Mouse (Mus musculus): ENCODE results near the gene Ppp1r14a.

The Ppp1r14a gene

DNA sequence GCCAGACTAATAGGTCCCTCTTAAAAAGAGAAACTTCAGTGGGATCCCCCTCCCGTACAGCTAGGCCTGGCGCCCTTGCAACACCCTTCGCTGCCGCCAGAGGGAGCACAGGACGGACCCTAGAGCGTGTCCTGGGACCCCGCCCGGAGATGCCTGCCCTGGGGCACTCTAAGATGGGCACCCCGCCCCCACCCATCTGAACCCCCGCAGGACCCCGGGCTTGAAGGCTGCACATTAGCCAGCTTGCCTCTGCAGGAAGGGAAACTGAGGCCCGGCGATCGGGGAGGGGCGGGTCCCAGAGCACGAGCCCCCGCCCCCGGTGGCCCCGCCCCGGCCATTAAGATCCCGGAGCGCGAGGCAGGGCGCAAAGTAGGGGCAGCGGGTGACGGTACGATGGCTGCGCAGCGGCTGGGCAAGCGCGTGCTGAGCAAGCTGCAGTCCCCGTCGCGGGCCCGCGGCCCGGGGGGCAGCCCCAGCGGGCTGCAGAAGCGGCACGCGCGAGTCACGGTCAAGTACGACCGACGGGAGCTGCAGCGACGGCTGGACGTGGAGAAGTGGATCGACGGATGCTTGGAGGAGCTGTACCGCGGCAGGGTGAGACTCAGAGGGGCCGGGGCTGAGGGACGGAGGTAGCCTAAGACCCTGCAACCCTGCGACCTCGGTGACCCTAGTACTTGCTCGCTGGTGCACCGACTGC, at the start of gene Ppp1r14a:
Gene Ppp1r14a, plus strand, starts transcription at position 367 of the 697 bp plus-strand sequence.
- DNase-seq (ENCODE audit: low read depth, low spot score) = no peak

DNA sequence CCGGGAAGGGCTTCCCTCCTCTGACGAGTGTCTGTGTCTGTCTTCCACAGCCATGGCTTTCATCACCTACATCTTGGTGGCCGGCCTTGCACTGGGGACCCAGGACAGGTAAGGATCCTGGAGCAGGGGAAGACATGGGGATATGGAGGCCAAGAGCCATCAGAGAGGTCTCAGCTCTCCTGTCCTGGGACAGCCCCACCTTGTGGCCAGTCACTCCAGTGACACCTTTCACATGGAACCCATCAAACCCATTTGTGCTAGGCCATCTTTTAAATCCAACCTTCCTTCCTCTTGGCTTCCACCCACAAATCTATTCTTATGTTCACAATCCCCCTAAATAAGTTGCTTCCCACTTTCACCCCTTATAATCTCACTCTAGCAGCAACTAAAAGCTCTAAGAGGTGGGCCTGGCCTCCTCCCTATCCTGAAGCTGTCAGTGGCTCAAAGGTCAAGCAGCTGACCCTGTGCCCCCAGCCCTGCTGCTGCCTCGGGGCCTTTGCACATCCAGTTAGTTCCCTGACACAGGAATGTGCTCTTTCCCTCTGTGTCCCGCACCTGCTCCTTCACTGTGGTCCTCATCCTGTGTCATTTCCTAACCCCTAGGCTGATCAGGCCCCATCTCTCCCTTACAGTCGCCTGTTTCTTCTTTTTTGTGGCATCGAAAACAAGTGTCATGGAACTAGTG, 44.2 kb upstream of the Ppp1r14a start:
- no peak for DNase-seq (ENCODE audit: low read depth, low spot score)

DNA sequence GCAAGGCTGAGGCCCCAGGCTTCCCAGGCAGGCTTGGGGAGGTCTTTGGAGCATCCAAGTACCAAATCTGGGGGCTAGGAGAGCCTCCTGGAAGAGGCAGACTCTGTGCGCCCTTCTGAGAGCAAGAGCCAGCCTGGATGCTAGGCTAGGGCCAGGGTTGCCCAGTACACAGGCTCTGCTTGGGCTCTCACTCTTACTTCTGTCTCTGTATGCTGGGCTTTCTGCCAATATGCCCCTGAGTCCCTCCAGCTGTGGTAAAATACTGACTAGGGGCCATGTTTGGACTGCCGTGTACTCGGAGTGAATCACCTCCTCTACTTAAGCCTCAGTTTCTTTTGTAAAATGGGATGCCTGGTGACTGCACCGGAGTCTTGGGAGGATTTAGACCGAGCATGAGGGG, 43.1 kb upstream of the Ppp1r14a start:
- DNase-seq (ENCODE audit: low read depth, low spot score) = no peak

DNA sequence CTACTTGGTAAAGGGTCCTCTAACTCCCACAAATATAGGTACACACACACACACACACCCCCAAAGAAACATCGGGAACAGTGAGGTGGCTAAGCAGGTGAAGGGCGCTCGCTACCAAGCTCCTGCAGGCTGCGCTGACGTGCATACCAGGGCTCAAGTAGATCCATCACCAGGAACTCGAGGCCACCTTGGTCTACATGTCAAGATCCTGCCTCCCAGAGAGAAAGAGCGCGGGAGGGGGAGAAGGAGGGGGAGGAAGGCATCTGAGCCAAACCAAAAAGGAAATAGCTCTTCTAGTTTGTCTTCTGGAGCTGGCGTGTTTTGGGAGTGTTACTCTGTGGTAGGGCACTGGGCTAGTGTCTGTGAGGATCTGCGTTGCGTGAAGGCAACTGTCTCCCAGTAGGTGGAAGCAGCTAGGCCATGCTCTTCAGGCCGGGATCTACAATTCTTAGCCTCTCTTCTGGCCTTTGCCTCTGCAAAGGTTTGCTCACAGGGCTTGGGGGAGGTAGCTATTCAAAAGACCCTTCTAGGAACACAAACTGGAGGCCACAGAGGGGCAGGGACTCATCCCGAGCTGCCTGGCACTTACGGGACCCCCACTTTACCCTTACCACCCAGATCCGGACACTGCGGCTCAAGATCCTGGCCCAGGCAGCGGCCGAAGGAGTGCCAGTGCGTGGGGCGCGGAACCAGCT, 42.3 kb upstream of the Ppp1r14a start:
- DNase-seq (ENCODE audit: low read depth, low spot score) = no peak

DNA sequence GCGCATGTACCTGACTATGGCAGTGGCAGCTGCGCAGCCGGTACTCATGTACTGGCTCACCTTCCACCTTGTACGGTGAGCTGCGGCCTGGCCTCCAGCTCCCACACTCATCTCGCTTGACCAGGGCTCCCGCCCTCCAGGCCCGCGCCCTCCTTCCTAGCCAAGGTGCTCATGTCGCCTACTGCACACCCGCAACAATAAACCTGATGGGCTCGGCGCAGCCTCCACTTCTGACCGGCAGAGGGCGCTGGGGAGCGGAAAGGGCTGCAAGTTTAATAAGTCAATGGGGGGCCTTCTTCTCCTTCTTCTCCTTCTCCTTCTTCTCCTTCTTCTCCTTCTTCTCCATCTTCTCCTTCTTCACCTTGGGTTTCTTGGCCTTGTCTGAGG, 41.8 kb upstream of the Ppp1r14a start:
- DNase-seq (ENCODE audit: low read depth, low spot score) = peak; percentile 75

DNA sequence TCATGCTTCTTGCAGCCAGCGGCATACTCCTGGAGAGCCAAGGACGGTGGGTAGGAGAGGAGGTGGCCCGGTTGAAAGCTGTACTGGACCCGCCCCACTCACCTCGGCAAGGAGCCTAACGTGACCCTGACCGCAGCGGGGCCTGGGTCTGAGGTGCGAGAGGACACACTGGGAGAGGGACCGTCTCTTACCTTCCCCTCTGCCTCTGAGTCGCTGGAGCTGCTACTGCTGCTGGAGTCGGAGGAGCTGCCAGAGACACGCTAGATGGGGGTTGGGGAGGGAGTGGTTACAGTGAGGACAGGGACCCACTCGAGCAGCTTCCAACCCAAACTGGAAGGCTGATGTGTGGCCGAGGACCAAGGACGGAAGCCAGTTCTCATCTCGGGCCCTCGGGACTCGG, 41.4 kb upstream of the Ppp1r14a start:
- no peak for DNase-seq (ENCODE audit: low read depth, low spot score)

DNA sequence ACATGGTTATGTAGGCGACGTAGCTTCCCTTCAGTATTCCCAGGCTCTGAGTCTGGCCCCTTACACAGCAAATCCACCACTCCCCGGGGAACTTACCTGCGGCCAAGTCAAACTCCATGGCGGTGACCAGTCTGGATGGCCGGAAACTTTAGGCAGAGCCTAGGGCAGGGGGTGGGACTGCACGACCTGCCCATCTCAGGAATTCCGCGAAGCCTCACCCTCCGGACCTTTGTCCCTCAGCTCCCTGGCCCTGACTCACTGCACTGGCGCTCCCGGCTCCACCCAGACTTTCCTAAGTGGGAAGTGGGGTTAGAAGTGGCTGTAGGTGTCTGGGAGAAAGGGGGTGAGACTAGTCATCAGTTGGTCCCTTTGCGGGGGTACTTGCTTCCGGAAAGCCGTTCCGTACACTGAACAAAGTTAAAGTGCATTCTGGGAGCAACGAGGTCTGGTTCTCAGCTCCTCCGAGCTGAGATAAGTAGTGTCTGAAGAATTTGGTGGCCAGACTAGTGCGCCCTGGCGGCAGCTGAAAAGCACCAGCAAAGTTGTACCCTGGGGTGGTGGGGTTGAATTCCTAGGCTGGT, 40.8 kb upstream of the Ppp1r14a start, which contains the start of gene 2200002D01Rik:
Gene 2200002D01Rik, minus strand, starts transcription at position 206 of the 581 bp plus-strand sequence.
- DNase-seq (ENCODE audit: low read depth, low spot score) = no peak

DNA sequence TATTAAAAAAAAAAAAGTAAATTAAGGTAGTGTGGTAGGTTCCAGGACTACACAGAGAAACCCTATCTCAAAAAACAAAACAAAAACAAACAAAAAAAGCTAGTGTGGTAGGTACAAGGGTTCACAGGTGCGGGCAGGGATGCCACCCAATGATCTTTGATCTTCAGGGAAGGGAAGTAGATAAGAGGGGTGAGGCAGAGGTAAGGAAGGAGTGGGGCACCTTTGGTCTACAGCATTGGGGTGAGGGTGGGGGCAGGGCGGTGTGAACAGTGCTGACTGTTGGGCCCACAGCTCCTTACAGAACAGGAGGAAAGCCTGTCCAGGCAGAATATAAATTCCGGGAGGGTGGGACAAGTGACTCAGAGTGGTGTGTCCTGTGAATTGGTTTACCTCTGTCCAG, 37.9 kb upstream of the Ppp1r14a start:
- no peak for DNase-seq (ENCODE audit: low read depth, low spot score)

DNA sequence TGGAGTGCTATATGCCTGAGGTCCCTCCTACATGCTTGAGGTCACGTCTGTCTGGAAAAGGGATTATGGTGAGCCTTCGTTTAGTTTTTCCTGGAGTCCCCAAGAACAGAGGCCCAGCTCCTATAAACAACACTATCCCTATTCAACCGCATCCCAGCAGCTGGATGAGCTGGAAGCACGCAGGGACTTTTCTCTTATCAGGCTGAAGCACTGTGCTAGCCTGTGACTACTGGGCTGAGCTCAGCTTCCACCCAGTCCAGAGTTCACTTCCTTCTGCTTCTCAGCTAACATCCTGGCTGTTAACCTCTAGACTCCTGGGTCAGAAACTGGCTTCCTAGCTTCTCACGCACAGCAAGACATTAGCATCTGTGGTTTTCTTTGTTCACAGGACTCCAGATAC, 35.3 kb upstream of the Ppp1r14a start:
- no peak for DNase-seq (ENCODE audit: low read depth, low spot score)

DNA sequence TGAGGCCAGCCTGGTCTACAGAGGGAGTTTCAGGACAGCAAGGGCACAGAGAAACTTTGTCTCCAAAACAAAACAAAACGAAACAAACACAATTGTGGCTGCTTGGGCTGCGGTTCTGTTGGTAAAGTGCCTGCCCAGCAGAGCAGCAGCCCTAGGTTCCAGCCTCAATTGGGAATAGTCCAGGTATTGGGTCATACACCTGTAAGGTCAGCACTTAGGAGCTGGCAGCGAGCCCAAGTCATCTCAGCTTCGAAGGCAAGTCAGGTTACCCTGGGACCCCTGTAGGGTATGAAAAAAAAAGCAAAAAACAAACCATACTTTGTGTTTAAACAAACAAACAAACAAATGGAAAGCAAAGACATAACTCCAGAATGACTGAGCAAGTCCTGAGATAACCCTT, 33.2 kb upstream of the Ppp1r14a start:
- no peak for DNase-seq (ENCODE audit: low read depth, low spot score)

DNA sequence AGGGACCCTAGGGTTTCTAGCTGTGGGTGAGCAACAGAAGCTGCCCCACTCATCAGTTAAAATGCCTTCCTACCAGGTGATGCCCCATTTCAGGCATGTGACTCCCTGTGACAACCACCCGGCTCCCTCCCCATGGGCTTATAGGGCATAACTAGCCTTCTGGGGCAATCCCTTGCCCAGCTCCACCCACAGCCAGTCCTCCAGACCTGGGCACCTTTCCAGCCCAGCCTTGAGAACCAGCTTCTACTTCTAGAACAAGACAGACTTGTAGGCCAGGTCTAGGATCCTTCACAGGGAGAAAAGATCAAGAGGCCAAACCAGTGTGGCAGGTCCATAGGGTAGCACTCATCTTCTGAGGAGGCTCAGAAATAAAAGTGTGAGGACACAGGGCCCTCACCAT, 31.7 kb upstream of the Ppp1r14a start:
- DNase-seq (ENCODE audit: low read depth, low spot score) = no peak

DNA sequence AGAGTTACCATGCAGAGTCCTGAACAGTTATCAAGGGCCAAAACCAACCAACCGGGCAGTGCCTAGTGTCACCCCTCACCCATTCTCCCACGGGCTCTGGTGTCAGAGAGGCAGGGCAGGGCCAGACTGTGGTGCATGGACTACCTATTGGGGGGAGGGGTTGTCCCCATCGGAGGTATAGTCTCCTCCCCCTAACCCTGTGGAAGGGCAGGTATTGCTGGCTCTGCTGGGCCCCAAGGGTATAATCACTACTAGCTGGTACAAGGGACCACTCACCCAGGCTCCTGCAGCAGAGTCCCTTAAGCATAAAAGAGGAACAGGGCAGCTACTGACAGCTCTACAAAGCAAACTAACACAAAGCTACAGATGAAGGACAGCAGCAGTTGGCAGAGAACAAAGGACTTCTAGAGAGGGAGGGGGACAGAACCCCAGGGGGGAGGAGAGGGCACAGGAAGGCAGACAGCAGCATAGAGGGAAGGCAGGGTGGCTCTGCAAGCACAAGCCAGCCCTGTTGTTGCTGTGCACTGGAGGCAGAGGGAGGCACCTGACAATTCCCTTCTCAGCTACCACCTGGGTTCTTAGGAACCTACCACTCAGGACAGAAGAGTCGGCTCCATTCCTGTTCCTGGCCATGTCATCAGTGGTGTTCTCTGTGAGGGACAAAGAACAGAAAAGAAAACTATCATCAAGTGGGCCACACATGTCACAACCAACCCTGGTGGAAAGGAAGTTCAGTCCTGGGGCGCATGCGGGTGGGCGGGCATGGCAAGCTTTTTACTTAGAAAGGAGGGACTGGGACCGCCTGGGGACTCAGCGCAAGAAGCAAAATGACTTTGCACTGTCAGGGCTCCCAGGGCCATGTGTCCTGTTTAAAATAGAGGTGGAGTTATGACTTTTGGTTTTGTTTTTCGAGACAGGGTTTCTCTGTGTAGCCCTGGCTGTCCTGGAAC, 29.1 kb upstream of the Ppp1r14a start:
- no peak for DNase-seq (ENCODE audit: low read depth, low spot score)

DNA sequence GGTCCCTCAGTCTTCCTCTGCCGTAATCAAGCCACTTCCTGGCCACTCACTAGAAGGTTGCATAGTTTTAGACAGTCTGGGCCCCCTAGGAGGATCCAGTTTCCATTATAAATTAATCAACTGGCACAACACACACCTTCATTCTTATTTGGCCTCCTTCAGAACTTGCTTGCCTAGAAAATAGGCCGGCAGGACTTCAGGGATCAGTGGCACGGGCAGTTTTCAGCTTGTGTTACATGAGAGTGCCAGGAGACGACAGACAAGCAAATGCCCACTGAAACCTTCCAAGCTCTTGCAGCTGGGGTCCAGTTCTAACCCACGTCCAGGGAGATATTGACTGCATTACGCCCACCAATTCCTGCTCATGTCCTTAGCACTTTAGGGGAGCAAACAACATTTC, 27.0 kb upstream of the Ppp1r14a start:
- DNase-seq (ENCODE audit: low read depth, low spot score) = no peak

DNA sequence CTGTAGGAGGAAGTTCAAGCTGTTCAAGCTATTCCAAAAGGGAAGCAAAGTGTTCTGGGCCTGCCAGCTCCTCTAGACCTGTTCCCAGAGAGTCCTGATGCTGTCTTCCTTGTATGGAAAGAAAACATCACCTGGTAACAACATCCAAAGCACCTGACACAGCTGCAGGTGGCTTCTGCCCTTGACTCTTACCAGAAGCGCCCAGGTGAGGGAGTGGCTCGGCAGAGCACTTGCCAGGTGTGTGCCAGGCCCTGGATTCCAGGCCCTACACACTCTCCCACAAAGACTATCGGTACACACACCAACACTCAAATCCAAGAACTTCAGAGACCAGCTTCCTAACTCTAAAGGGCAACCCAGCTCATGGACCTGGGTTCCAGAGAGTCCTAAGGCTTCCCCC, 25.3 kb upstream of the Ppp1r14a start:
- no peak for DNase-seq (ENCODE audit: low read depth, low spot score)

DNA sequence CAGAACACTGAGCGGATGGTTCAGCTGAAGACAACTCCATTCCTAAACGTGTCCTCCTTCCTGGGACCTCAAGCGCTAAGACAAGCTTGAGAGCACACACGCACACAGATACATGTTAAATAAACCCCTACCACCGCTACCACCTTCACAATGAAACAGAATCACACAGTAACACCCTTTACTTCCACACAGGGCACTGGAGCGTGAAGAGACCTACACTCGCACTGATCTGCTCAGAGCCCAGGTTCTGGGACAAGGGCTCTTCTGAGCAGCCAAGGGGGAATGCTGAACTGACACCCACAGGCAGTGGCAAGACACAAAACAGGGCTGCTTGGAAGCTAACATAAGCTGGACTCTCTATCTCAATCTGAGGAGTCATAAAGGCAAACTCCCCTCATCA, 23.5 kb upstream of the Ppp1r14a start:
- DNase-seq (ENCODE audit: low read depth, low spot score) = no peak

DNA sequence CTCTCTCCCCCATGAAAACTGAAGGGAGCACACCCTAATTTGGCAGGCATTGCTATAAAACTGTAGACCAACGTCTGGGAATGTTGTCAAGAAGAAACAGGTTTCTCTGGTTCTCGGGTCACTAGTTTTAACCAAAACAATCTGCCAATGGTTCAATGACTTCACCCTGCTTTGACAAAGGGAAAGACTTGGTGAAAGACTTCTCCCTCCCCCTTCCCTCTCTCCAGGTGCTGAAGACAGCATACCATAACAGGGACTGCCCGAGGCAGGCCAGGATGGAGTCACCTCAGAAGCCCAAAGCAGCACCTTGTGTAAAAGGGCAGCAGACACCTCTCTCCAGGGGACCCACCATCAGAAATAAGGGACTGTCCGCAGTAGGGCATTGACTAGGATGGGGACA, 22.2 kb upstream of the Ppp1r14a start:
- no peak for DNase-seq (ENCODE audit: low read depth, low spot score)

DNA sequence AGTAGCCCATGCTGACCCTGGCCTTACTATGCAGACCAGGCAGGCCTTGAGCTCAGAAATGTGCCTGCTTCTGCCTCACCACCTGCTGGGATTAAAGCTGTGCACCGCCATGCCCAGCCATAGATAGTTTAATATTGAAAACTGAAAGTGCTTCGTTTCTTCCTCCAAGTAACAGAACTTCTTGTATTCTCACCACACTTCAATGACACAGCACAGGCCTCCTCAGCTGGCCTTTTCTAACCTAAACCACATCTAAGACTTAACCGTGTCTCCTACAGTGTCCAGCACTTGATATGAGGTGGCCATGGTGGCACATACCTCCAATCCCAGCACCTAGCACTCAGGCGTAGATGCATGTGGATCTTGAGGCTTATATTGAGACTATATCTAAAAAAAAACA, 18.7 kb upstream of the Ppp1r14a start:
- DNase-seq (ENCODE audit: low read depth, low spot score) = no peak

DNA sequence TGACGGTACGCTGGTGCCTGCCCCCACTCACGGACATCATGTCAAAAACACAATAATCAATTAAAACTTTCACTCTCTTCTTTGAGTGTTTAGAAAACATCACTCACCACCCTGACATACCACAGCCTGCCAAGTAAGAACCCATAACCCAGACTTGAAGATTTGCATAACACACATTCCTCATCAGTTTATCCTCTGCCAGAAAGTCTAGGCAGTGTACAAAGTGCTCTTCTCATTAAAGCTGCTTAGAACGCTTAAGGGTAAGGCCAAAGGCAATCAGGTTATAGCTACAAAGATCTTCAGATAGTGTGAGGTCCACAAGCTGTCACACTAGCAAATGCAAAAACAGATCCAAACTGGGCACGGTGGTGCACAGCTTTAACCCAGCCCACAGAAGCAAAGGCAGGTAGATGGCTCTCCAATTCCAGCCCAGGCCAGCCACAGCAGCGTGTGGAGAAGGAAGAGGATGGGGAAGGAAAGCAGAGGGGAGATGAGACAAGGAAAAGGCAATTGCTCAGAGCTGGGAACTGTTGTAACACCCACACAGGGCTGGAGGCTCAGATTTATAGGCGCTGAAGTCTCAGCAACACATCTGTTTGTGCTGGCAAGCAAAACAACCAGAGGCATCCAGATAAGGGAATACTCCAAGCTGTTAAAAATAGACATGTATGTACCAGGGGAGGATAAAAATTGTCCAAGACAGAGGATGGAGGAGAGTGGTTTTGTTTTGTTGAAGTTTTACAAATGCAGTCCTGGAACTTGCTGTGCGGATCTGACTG, 17.2 kb upstream of the Ppp1r14a start:
- no peak for DNase-seq (ENCODE audit: low read depth, low spot score)

DNA sequence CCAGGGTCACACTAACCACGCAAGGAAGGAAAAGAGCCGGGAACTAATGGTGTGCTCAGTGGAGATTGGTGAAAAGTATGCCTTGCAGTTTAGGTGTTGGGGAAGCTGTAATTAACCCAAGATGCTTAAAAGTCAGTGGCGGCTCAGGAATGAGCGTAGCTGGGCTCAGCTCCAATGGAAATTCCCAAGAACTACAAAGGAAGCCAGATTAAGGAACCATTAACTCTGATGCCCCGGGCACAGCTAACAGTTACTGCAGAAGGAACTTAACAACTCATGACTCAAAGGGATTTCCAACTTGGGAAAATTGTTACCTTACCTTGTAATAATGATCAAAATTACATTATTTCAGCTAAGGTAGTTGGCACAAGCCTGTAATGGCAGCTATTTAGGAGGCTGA, 12.4 kb upstream of the Ppp1r14a start:
- DNase-seq (ENCODE audit: low read depth, low spot score) = no peak

DNA sequence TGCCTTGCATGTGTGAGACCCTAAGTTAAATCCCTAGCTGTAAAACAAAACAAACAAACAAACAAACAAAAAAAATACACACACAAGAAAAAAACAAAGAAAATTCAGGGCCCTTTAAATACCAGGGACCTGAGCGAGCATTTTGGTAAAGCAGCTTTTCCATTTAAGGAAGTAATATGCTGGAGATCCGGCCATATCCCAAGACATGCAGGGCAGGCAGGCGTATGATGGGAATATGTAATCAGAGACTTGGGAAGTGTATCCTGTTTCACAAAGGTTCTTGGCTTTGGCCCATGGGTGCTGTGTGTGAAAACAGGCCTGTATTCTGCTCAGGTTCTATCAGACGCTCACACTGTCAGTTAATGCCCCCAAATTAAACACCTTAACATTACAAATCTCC, 11.6 kb upstream of the Ppp1r14a start:
- DNase-seq (ENCODE audit: low read depth, low spot score) = no peak

DNA sequence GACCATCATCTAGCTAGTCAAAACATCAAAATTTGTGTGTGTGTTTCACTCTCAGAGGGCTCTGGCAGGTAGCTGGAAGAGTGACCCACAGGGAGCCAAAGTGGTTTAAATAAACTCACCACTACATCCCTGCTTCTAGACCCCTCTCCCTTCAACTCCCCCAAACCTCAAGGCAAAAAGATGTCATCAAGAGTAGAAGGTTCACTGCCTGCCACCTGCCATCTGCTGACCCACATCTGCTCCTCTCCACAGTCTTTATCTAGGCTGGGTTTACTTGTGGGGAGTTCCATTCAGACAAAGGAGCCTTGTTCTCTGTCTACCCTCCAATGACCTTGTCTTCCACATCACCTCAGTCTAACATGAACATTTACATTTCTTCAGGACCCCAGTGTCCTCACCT, 9.8 kb upstream of the Ppp1r14a start:
- no peak for DNase-seq (ENCODE audit: low read depth, low spot score)

All from WW6 (cell line).